Comparison of ENCODE assay signal across 8 mouse cellular contexts in the genomic region with DNA sequence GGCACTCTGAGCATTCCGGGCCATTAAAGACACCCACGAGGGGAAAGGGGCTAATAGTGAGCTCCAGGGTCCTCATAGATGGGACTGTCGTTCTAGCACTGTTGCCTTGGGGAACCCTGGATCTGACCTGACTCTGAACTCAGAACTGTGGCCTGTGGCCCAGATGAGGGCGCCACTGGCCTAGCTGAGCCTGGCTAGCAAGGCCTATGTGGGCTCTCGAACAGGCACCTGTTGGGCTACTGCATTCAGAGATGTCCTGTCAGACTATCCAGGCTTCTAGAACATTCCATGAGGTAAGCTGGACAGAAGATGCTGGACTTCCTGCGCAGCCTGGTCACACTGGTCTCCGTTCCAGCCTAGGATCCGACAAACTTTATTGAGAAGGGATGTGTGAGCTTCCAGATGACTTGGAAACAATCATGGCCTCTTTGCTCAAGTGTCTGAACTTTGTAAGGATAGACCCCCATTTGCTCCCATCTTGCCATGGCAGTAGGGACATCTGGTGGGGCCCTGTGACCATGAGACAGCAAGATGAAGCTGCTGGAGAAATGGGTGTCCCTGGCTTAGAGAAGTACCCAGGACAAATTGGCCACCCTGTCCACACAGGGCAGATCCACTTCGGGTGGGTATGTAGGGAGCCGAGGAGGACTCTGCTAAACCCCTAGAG. TPM values are rescaled to one million over a fixed set of nuclear protein-coding genes. Genes with fewer than 3 reads are reported as not detected.
DNase-seq lines count a peak whose midpoint lies in the region; ATAC-seq and TF ChIP-seq lines count a peak whose summit lies in the region.

No protein-coding gene starts in this region.

- H3K9ac ChIP-seq in ES-E14 (ENCODE audit: insufficient read depth, low read depth, low read length, poor library complexity, severe bottlenecking), result peak overlapping the region; percentile 59; the same call in 1 of the 2 replicates
- no peak overlapping the region for H3K9ac ChIP-seq in heart, embryonic 11.5 days (ENCODE audit: low read depth, low read length)
- H3K9ac ChIP-seq in kidney, embryonic 16.5 days (replicated peaks; ENCODE audit: low read length), result no peak overlapping the region; the same call in 1 of the 2 replicates

- WGBS in heart, embryonic 11.5 days (ENCODE audit: insufficient replicate concordance), result 63% methylated on average over 10 of the region's 10 CpGs
- 69% methylated on average over 10 of the region's 10 CpGs for WGBS in kidney, embryonic 16.5 days

- H3K4me3 ChIP-seq in ES-E14 (ENCODE audit: insufficient read depth in 1 of 2, low read depth in 1 of 2, low read length in 2 of 2, poor library complexity in 1 of 2, severe bottlenecking in 1 of 2), result peak overlapping the region; percentile 65 to 88; a peak in 3 of 4 replicates
- peak overlapping the region; percentile 45; the same call in 1 of the 2 replicates for H3K4me3 ChIP-seq in cortical plate, adult 2 months (ENCODE audit: insufficient read depth, low read length)
- H3K4me3 ChIP-seq in heart, embryonic 11.5 days (ENCODE audit: low read depth, low read length), result peak overlapping the region; percentile 84; the same call in 1 of the 2 replicates
- H3K4me3 ChIP-seq in kidney, embryonic 16.5 days (ENCODE audit: low read length), result peak overlapping the region; percentile 77; the same call in 1 of the 2 replicates

- TF ChIP-seq POLR2A in cortical plate, adult 2 months (IDR thresholded peaks at IDR 0.05; ENCODE audit: extremely low read depth, insufficient read depth, low read length), result no peak

- ATAC-seq in heart, embryonic 11.5 days (replicated peaks; ENCODE audit: insufficient number of reproducible peaks, low FRiP score, low TSS enrichment), result 0 out of 2 replicates have a peak, but pooled peaks have one; percentile 13
- peak; percentile 8 for ATAC-seq in kidney, embryonic 16.5 days (ENCODE audit: low FRiP score, low TSS enrichment)
- no peak for ATAC-seq in activated CD4-positive, CD25-positive, alpha-beta regulatory T cell, adult 4 months

- DNase-seq in 3T3-L1 (ENCODE audit: low read depth, low spot score) (peak; percentile 67), ES-E14 (ENCODE audit: low read depth, low spot score) (no peak)
- peak; percentile 47 for DNase-seq in lung, postnatal 10 days
- DNase-seq in retina, embryonic 14.5 days (ENCODE audit: low spot score), result peak; percentile 65

- no peaks in the 10 kb centered on the region for H3K9me3 ChIP-seq in ES-E14 (ENCODE audit: control insufficient read depth, insufficient read depth, low read depth, low read length)
- H3K9me3 ChIP-seq in heart, embryonic 11.5 days (replicated peaks; ENCODE audit: control insufficient read depth, low read length), result no peaks in the 10 kb centered on the region
- H3K9me3 ChIP-seq in kidney, embryonic 16.5 days (ENCODE audit: low read length), result no peaks in the 10 kb centered on the region

- peaks cover 1 to 13% of the 10 kb centered on the region in 2 experiments; a peak in 1 of 4 replicates for H3K4me1 ChIP-seq in ES-E14 (ENCODE audit: control insufficient read depth in 2 of 2, insufficient read depth in 2 of 2, low read length in 2 of 2, poor library complexity in 1 of 2)
- H3K4me1 ChIP-seq in cortical plate, adult 2 months (ENCODE audit: control insufficient read depth, insufficient read depth, low read length), result peaks cover 11% of the 10 kb centered on the region
- H3K4me1 ChIP-seq in heart, embryonic 11.5 days (ENCODE audit: control insufficient read depth, insufficient read depth, low read length), result peaks cover 18% of the 10 kb centered on the region
- H3K4me1 ChIP-seq in kidney, embryonic 16.5 days (ENCODE audit: insufficient read depth, low read length), result peaks cover 43% of the 10 kb centered on the region

- TF ChIP-seq CTCF in cortical plate, adult 2 months (IDR thresholded peaks at IDR 0.05; ENCODE audit: extremely low read depth, insufficient read depth, low read length), result peak; percentile 23; the same call in 1 of the 2 replicates

- in situ Hi-C loops in ES-E14 (cut with MboI; ENCODE audit: low sequenced_read_pairs in 2 of 2, unreplicated experiment in 2 of 2), result no loop called here

- no peak overlapping the region for H3K27ac ChIP-seq in ES-E14 (ENCODE audit: insufficient read depth, low read depth, low read length, poor library complexity, severe bottlenecking)
- no peak overlapping the region for H3K27ac ChIP-seq in cortical plate, adult 2 months (ENCODE audit: insufficient read depth, low read length)
- H3K27ac ChIP-seq in heart, embryonic 11.5 days (ENCODE audit: low read depth, low read length), result peak overlapping the region; percentile 75
- H3K27ac ChIP-seq in kidney, embryonic 16.5 days (ENCODE audit: low read length), result peak overlapping the region; percentile 87

- peak overlapping the region; percentile 92 for H3K4me2 ChIP-seq in heart, embryonic 11.5 days
- peak overlapping the region; percentile 88; the same call in 1 of the 2 replicates for H3K4me2 ChIP-seq in kidney, embryonic 16.5 days (replicated peaks; ENCODE audit: low read depth, low read length)

- no peaks in the 10 kb centered on the region for H3K36me3 ChIP-seq in ES-E14 (ENCODE audit: control insufficient read depth, insufficient read depth, low read length, poor library complexity, severe bottlenecking)
- H3K36me3 ChIP-seq in heart, embryonic 11.5 days (ENCODE audit: control insufficient read depth, insufficient read depth, low read length), result no peaks in the 10 kb centered on the region
- H3K36me3 ChIP-seq in kidney, embryonic 16.5 days (ENCODE audit: insufficient read depth, low read length), result no peaks in the 10 kb centered on the region

- H3K27me3 ChIP-seq in heart, embryonic 11.5 days (ENCODE audit: control insufficient read depth, insufficient read depth, low read length), result no peaks in the 10 kb centered on the region
- H3K27me3 ChIP-seq in kidney, embryonic 16.5 days (ENCODE audit: insufficient read depth, low read length), result no peaks in the 10 kb centered on the region

TF ChIP-seq in ES-E14, 5 proteins besides CTCF, POLR2A, EP300 and RAD21:
- no peak for TF ChIP-seq MAFK (IDR thresholded peaks at IDR 0.05; ENCODE audit: insufficient read depth, low read depth, low read length)
- TF ChIP-seq HCFC1 (IDR thresholded peaks at IDR 0.05; ENCODE audit: borderline replicate concordance, insufficient read depth, low read length), result no peak
- TF ChIP-seq ZNF384 (IDR thresholded peaks at IDR 0.05; ENCODE audit: low read depth, low read length), result no peak
- TF ChIP-seq CHD2 (IDR thresholded peaks at IDR 0.05; ENCODE audit: low read depth, low read length), result no peak
- TF ChIP-seq ZC3H11A (IDR thresholded peaks at IDR 0.05; ENCODE audit: borderline replicate concordance, low read depth, low read length), result no peak

RNA-seq across cellular contexts. Expression of gene Traf3, which starts 0.9 kb away (rescaled TPM):
- 12.4 and 14.8 TPM in 2 replicates for total RNA-seq in ES-E14 (2012; rRNA removed)
- 31.4 and 31.6 TPM in 2 replicates for polyA plus RNA-seq in cortical plate, adult 2 months (2012; rRNA removed)
- polyA plus RNA-seq in heart, embryonic 11.5 days (2014; fragmentation: Nextera tagmentation; extraction: Ambion mirVana), result 6.9 and 8.2 TPM in 2 replicates
- 8.9 and 10.6 TPM in 2 replicates for polyA plus RNA-seq in kidney, embryonic 16.5 days (2015; fragmentation: Nextera tagmentation; extraction: Ambion mirVana)
- 10 to 100 TPM; 14.4 to 15.5 TPM for polyA plus RNA-seq in activated CD4-positive, CD25-positive, alpha-beta regulatory T cell, adult 4 months (2017; shearing (Covaris generic))

RNA-seq across cellular contexts. Expression of gene 4930595D18Rik, which starts 19.0 kb away (rescaled TPM):
- total RNA-seq in ES-E14 (2012; rRNA removed), result not detected in 2 replicates
- polyA plus RNA-seq in cortical plate, adult 2 months (2012; rRNA removed), result not detected in 2 replicates
- not detected in 2 replicates for polyA plus RNA-seq in heart, embryonic 11.5 days (2014; fragmentation: Nextera tagmentation; extraction: Ambion mirVana)
- polyA plus RNA-seq in kidney, embryonic 16.5 days (2015; fragmentation: Nextera tagmentation; extraction: Ambion mirVana), result not detected in 2 replicates
- 1 to 10 TPM in 1 of 2 experiments, not detected in 1; 2.8 TPM for polyA plus RNA-seq in activated CD4-positive, CD25-positive, alpha-beta regulatory T cell, adult 4 months (2017; shearing (Covaris generic))

Comparison
In these comparisons a context has a peak if more than half of its experiments do, and no peak if none do; other contexts are left out.
1. H3K27ac ChIP-seq: peak in heart, embryonic 11.5 days (single experiment) and kidney, embryonic 16.5 days (single experiment); none in ES-E14 (single experiment) and cortical plate, adult 2 months (single experiment).
2. Peak in every context shown above with its lines, with median percentiles within 50 percentile points of each other: H3K4me3 ChIP-seq.